Mouse (Mus musculus): ENCODE measurements at regions not wholly inside any gene's neighbourhood (a gene's known extent, or its start where the extent isn't known, plus 50 kb on each side); places are given as distances from the start of the nearest gene placed in this dataset.
A peak's percentile ranks its signal among the peaks of the same experiment; 100 is the strongest.

GRCm38 (mm10) chr10:111558675-111559340, 52.7 kb downstream of the Phlda1 start:
- no peak for DNase-seq (ENCODE audit: low spot score)
- Histone ChIP-seq H3K4me1 (replicated peaks; ENCODE audit: control insufficient read depth, insufficient read depth, low read length) (peaks cover 5% of the 10 kb centered on the region; the same call in 1 of the 2 replicates), H3K27me3 (ENCODE audit: control insufficient read depth, insufficient read depth, low read length) (no peaks in the 10 kb centered on the region), H3K4me2 (replicated peaks) (no peak overlapping the region), H3K9me3 (ENCODE audit: control insufficient read depth, low read length) (no peaks in the 10 kb centered on the region), H3K36me3 (replicated peaks; ENCODE audit: control insufficient read depth, insufficient read depth) (no peaks in the 10 kb centered on the region), H3K9ac (no peak overlapping the region), H3K27ac (no peak overlapping the region), H3K4me3 (replicated peaks; ENCODE audit: low read length) (no peak overlapping the region)
- ATAC-seq (ENCODE audit: low FRiP score): no peak
- 63% methylated on average over 10 of the region's 10 CpGs for WGBS

GRCm38 (mm10) chr10:111559341-111560246, 53.5 kb downstream of the Phlda1 start:
- Histone ChIP-seq H3K4me2 (replicated peaks) (no peak overlapping the region), H3K4me1 (replicated peaks; ENCODE audit: control insufficient read depth, insufficient read depth, low read length) (peaks cover 5% of the 10 kb centered on the region; the same call in 1 of the 2 replicates), H3K9ac (no peak overlapping the region), H3K36me3 (replicated peaks; ENCODE audit: control insufficient read depth, insufficient read depth) (no peaks in the 10 kb centered on the region), H3K27me3 (ENCODE audit: control insufficient read depth, insufficient read depth, low read length) (no peaks in the 10 kb centered on the region), H3K9me3 (ENCODE audit: control insufficient read depth, low read length) (no peaks in the 10 kb centered on the region), H3K4me3 (replicated peaks; ENCODE audit: low read length) (no peak overlapping the region), H3K27ac (no peak overlapping the region)
- 56% methylated on average over 17 of the region's 17 CpGs for WGBS
- ATAC-seq (ENCODE audit: low FRiP score) (no peak), DNase-seq (ENCODE audit: low spot score) (no peak)

- DNase-seq (ENCODE audit: low spot score) (no peak), ATAC-seq (ENCODE audit: low FRiP score) (no peak)
- Histone ChIP-seq H3K36me3 (replicated peaks; ENCODE audit: control insufficient read depth, insufficient read depth) (no peaks in the 10 kb centered on the region), H3K9me3 (ENCODE audit: control insufficient read depth, low read length) (no peaks in the 10 kb centered on the region), H3K9ac (no peak overlapping the region), H3K27ac (no peak overlapping the region), H3K27me3 (ENCODE audit: control insufficient read depth, insufficient read depth, low read length) (no peaks in the 10 kb centered on the region), H3K4me2 (replicated peaks) (no peak overlapping the region), H3K4me3 (replicated peaks; ENCODE audit: low read length) (no peak overlapping the region), H3K4me1 (replicated peaks; ENCODE audit: control insufficient read depth, insufficient read depth, low read length) (peaks cover 11% of the 10 kb centered on the region; the same call in 1 of the 2 replicates)
- 90% methylated on average over 8 of the region's 8 CpGs for WGBS
Observed at GRCm38 (mm10) chr10:111562628-111563027, 56.5 kb downstream of the Phlda1 start.

- no peaks in the 10 kb centered on the region for H3K9me3 ChIP-seq (ENCODE audit: control insufficient read depth, low read length)
- H3K27ac ChIP-seq: peak overlapping the region; percentile 66
- H3K4me2 ChIP-seq (replicated peaks): no peak overlapping the region
- 52% methylated on average over 12 of the region's 12 CpGs for WGBS
- 0 out of 2 replicates have a peak, but pooled peaks cover 6% of the 10 kb centered on the region for H3K4me1 ChIP-seq (replicated peaks; ENCODE audit: control insufficient read depth, insufficient read depth, low read length)
- DNase-seq (ENCODE audit: low spot score): peak; percentile 69
- H3K9ac ChIP-seq: no peak overlapping the region
- no peaks in the 10 kb centered on the region for H3K36me3 ChIP-seq (replicated peaks; ENCODE audit: control insufficient read depth, insufficient read depth)
- no peaks in the 10 kb centered on the region for H3K27me3 ChIP-seq (ENCODE audit: control insufficient read depth, insufficient read depth, low read length)
- H3K4me3 ChIP-seq (replicated peaks; ENCODE audit: low read length): no peak overlapping the region
- ATAC-seq (ENCODE audit: low FRiP score): peak; percentile 88
Observed at GRCm38 (mm10) chr10:111566873-111567381, 60.8 kb downstream of the Phlda1 start.

- H3K9me3 ChIP-seq (ENCODE audit: control insufficient read depth, low read length): no peaks in the 10 kb centered on the region
- ATAC-seq (ENCODE audit: low FRiP score) (no peak), DNase-seq (ENCODE audit: low spot score) (no peak)
- H3K4me1 ChIP-seq (replicated peaks; ENCODE audit: control insufficient read depth, insufficient read depth, low read length): 0 out of 2 replicates have a peak, but pooled peaks cover 6% of the 10 kb centered on the region
- no peak overlapping the region for H3K4me2 ChIP-seq (replicated peaks)
- H3K4me3 ChIP-seq (replicated peaks; ENCODE audit: low read length): no peak overlapping the region
- no peaks in the 10 kb centered on the region for H3K27me3 ChIP-seq (ENCODE audit: control insufficient read depth, insufficient read depth, low read length)
- H3K27ac ChIP-seq: no peak overlapping the region
- 59% methylated on average over 7 of the region's 7 CpGs for WGBS
- H3K36me3 ChIP-seq (replicated peaks; ENCODE audit: control insufficient read depth, insufficient read depth): no peaks in the 10 kb centered on the region
- H3K9ac ChIP-seq: no peak overlapping the region
Observed at GRCm38 (mm10) chr10:111570501-111571258, 64.6 kb downstream of the Phlda1 start.

- no peak for ATAC-seq (ENCODE audit: low FRiP score)
- no peak overlapping the region for H3K9ac ChIP-seq
- no peak overlapping the region for H3K4me3 ChIP-seq (replicated peaks; ENCODE audit: low read length)
- H3K9me3 ChIP-seq (ENCODE audit: control insufficient read depth, low read length): no peaks in the 10 kb centered on the region
- 74% methylated on average over 4 of the region's 4 CpGs for WGBS
- no peak overlapping the region for H3K27ac ChIP-seq
- no peak for DNase-seq (ENCODE audit: low spot score)
- no peaks in the 10 kb centered on the region for H3K27me3 ChIP-seq (ENCODE audit: control insufficient read depth, insufficient read depth, low read length)
- H3K4me1 ChIP-seq (replicated peaks; ENCODE audit: control insufficient read depth, insufficient read depth, low read length): no peaks in the 10 kb centered on the region
- H3K36me3 ChIP-seq (replicated peaks; ENCODE audit: control insufficient read depth, insufficient read depth): no peaks in the 10 kb centered on the region
- H3K4me2 ChIP-seq (replicated peaks): no peak overlapping the region
Observed at GRCm38 (mm10) chr10:111574231-111574630, 68.1 kb downstream of the Phlda1 start.

- Histone ChIP-seq H3K27ac (no peak overlapping the region), H3K36me3 (replicated peaks; ENCODE audit: control insufficient read depth, insufficient read depth) (no peaks in the 10 kb centered on the region), H3K4me1 (replicated peaks; ENCODE audit: control insufficient read depth, insufficient read depth, low read length) (no peaks in the 10 kb centered on the region), H3K9ac (no peak overlapping the region), H3K4me3 (replicated peaks; ENCODE audit: low read length) (no peak overlapping the region), H3K4me2 (replicated peaks) (no peak overlapping the region), H3K9me3 (ENCODE audit: control insufficient read depth, low read length) (no peaks in the 10 kb centered on the region), H3K27me3 (ENCODE audit: control insufficient read depth, insufficient read depth, low read length) (no peaks in the 10 kb centered on the region)
- 89% methylated on average over 8 of the region's 8 CpGs for WGBS
- ATAC-seq (ENCODE audit: low FRiP score): no peak
- no peak for DNase-seq (ENCODE audit: low spot score)
Observed at GRCm38 (mm10) chr10:111574812-111575211, 68.7 kb downstream of the Phlda1 start.

- Histone ChIP-seq H3K27me3 (ENCODE audit: control insufficient read depth, insufficient read depth, low read length) (no peaks in the 10 kb centered on the region), H3K27ac (no peak overlapping the region), H3K4me1 (replicated peaks; ENCODE audit: control insufficient read depth, insufficient read depth, low read length) (no peaks in the 10 kb centered on the region), H3K9me3 (ENCODE audit: control insufficient read depth, low read length) (no peaks in the 10 kb centered on the region), H3K9ac (no peak overlapping the region), H3K36me3 (replicated peaks; ENCODE audit: control insufficient read depth, insufficient read depth) (no peaks in the 10 kb centered on the region), H3K4me3 (replicated peaks; ENCODE audit: low read length) (no peak overlapping the region), H3K4me2 (replicated peaks) (no peak overlapping the region)
- ATAC-seq (ENCODE audit: low FRiP score) (no peak), DNase-seq (ENCODE audit: low spot score) (no peak)
- WGBS: 64% methylated on average over 5 of the region's 5 CpGs
Observed at GRCm38 (mm10) chr10:111575256-111575655, 69.2 kb downstream of the Phlda1 start.

GRCm38 (mm10) chr10:111575926-111576325, 69.8 kb downstream of the Phlda1 start:
- 70% methylated on average over 5 of the region's 5 CpGs for WGBS
- ATAC-seq (ENCODE audit: low FRiP score): no peak
- no peaks in the 10 kb centered on the region for H3K27me3 ChIP-seq (ENCODE audit: control insufficient read depth, insufficient read depth, low read length)

More at GRCm38 (mm10) chr10:111575926-111576325, 69.8 kb downstream of the Phlda1 start:
- Histone ChIP-seq H3K36me3 (replicated peaks; ENCODE audit: control insufficient read depth, insufficient read depth) (no peaks in the 10 kb centered on the region), H3K4me2 (replicated peaks) (no peak overlapping the region), H3K4me1 (replicated peaks; ENCODE audit: control insufficient read depth, insufficient read depth, low read length) (no peaks in the 10 kb centered on the region), H3K9ac (no peak overlapping the region), H3K9me3 (ENCODE audit: control insufficient read depth, low read length) (no peaks in the 10 kb centered on the region), H3K4me3 (replicated peaks; ENCODE audit: low read length) (no peak overlapping the region), H3K27ac (no peak overlapping the region)
- no peak for DNase-seq (ENCODE audit: low spot score)
